Comparison of ENCODE assay signal across 8 mouse cellular contexts in the genomic region with DNA sequence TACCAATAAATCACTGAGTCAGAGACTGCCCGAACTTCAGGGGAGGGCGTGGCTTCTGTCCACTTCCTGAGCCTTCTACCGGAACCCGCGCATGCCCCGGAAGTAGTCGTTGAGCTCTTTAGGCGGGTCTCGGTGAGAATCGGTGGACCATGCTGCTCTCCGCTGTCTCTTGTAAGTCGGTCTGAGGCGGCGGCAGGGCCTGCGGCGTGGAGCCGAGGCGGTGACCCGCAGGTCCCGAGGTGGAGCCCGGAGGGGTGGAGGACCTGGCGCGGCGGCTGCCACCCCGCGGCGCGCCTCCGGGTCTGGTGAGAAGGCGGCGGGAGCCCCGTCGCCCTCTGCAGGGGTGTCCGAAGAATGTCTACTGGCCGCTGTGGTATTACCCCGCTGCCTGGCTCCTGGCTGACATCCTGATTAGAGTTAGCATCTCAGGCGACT. TPM values are rescaled to one million over a fixed set of nuclear protein-coding genes. Genes with fewer than 3 reads are reported as not detected.
DNase-seq lines count a peak whose midpoint lies in the region; ATAC-seq and TF ChIP-seq lines count a peak whose summit lies in the region.

No protein-coding gene starts in this region.

- peak overlapping the region; percentile 91 for H3K4me3 ChIP-seq in hindbrain, embryonic 10.5 days
- H3K4me3 ChIP-seq in lung, embryonic 16.5 days (ENCODE audit: low read length) = peak overlapping the region; percentile 79
- H3K4me3 ChIP-seq in thymus, adult 2 months (ENCODE audit: control insufficient read depth, insufficient read depth, low read length) = peak overlapping the region; percentile 79

- H3K27ac ChIP-seq in hindbrain, embryonic 10.5 days = peak overlapping the region; percentile 96
- H3K27ac ChIP-seq in lung, embryonic 16.5 days (ENCODE audit: low read length) = peak overlapping the region; percentile 92
- H3K27ac ChIP-seq in thymus, adult 2 months (ENCODE audit: control insufficient read depth, insufficient read depth, low read length) = peak overlapping the region; percentile 32; the same call in 1 of the 2 replicates

- H3K36me3 ChIP-seq in hindbrain, embryonic 10.5 days = peaks cover 38% of the 10 kb centered on the region
- peaks cover 4% of the 10 kb centered on the region; the same call in 1 of the 2 replicates for H3K36me3 ChIP-seq in lung, embryonic 16.5 days (ENCODE audit: control insufficient read depth, insufficient read depth, low read length)
- H3K36me3 ChIP-seq in thymus, adult 2 months (ENCODE audit: control insufficient read depth, insufficient read depth, low read length) = peaks cover 8% of the 10 kb centered on the region; the same call in 1 of the 2 replicates

- peak; percentile 98 for ATAC-seq in frontal cortex, adult (ENCODE audit: low TSS enrichment)
- peak; percentile 94 for ATAC-seq in lung, embryonic 16.5 days (ENCODE audit: low read depth)

- H3K9me3 ChIP-seq in hindbrain, embryonic 10.5 days = no peaks in the 10 kb centered on the region
- no peaks in the 10 kb centered on the region for H3K9me3 ChIP-seq in lung, embryonic 16.5 days (ENCODE audit: control insufficient read depth, low read length)

- WGBS in hindbrain, embryonic 10.5 days = under 1% methylated on average over 37 of the region's 37 CpGs
- WGBS in lung, embryonic 16.5 days = under 1% methylated on average over 37 of the region's 37 CpGs
- WGBS in thymus, adult 2 months = under 1% methylated on average over 37 of the region's 37 CpGs

- peak overlapping the region; percentile 58 for H3K4me2 ChIP-seq in lung, embryonic 16.5 days (ENCODE audit: low read depth, low read length)

- TF ChIP-seq POLR2A in thymus, adult 2 months (IDR thresholded peaks at IDR 0.05; ENCODE audit: control insufficient read depth, extremely low read depth, insufficient read depth, low read length, poor library complexity) = peak; percentile 72; the same call in 1 of the 2 replicates

- TF ChIP-seq CTCF in thymus, adult 2 months (IDR thresholded peaks at IDR 0.05; ENCODE audit: borderline replicate concordance, control insufficient read depth, extremely low read depth, insufficient read depth, low read length, poor library complexity) = peak; percentile 57; the same call in 1 of the 2 replicates

- peaks cover 13% of the 10 kb centered on the region for H3K4me1 ChIP-seq in hindbrain, embryonic 10.5 days (replicated peaks)
- peaks cover 5% of the 10 kb centered on the region; the same call in 1 of the 2 replicates for H3K4me1 ChIP-seq in lung, embryonic 16.5 days (replicated peaks; ENCODE audit: control insufficient read depth, insufficient read depth, low read length)
- peaks cover 3% of the 10 kb centered on the region for H3K4me1 ChIP-seq in thymus, adult 2 months (replicated peaks; ENCODE audit: control insufficient read depth, insufficient read depth, low read length)

- peak overlapping the region; percentile 85 for H3K9ac ChIP-seq in lung, embryonic 16.5 days (ENCODE audit: low read length)

- peak; percentile 77 for DNase-seq in MN1 (ENCODE audit: low spot score)
- DNase-seq in cerebellum, adult 9-10 months = peak; percentile 83
- DNase-seq in hindbrain, embryonic 10.5 days (ENCODE audit: low spot score) = peak; percentile 91
- peak; percentile 86 for DNase-seq in layer of hippocampus, adult 9-11 months
- DNase-seq in ovary, adult 18-20 months (ENCODE audit: low spot score) = peak; percentile 76
- DNase-seq in thymus, adult 2 months = peak; percentile 84

- no peaks in the 10 kb centered on the region for H3K27me3 ChIP-seq in hindbrain, embryonic 10.5 days (ENCODE audit: insufficient read depth, poor library complexity, severe bottlenecking)
- H3K27me3 ChIP-seq in lung, embryonic 16.5 days (ENCODE audit: control insufficient read depth, insufficient read depth, low read depth, low read length) = no peaks in the 10 kb centered on the region
- no peaks in the 10 kb centered on the region for H3K27me3 ChIP-seq in thymus, adult 2 months (ENCODE audit: control insufficient read depth, insufficient read depth, low read length)

RNA-seq across cellular contexts. Expression of gene Mrpl33, which starts 17.1 kb away (rescaled TPM):
- 240 and 250 TPM in 2 replicates for polyA plus RNA-seq in hindbrain, embryonic 10.5 days (2016; fragmentation: Nextera tagmentation; extraction: Ambion mirVana)
- polyA plus RNA-seq in lung, embryonic 16.5 days (2015; fragmentation: Nextera tagmentation; extraction: Ambion mirVana) = 286 and 307 TPM in 2 replicates
- polyA plus RNA-seq in thymus, adult 2 months (2012; rRNA removed) = 23.1 and 27.6 TPM in 2 replicates

Comparison
In these comparisons a context has a peak if more than half of its experiments do, and no peak if none do; other contexts are left out.
1. Peak in every context shown above with its lines: DNase-seq, ATAC-seq, H3K4me3 ChIP-seq and H3K27ac ChIP-seq.
2. H3K27ac ChIP-seq: peak in every context shown above with its lines; median percentile 96 in hindbrain, embryonic 10.5 days; 92 in lung, embryonic 16.5 days; 32 in thymus, adult 2 months.